Mouse (Mus musculus): ENCODE data around the gene Scn3a. TPM values are rescaled to one million over a fixed set of nuclear protein-coding genes. Genes with fewer than 3 reads are reported as not detected.

Scn3a gene
- total and polyA plus RNA-seq, 3 experiments = not detected

DNA sequence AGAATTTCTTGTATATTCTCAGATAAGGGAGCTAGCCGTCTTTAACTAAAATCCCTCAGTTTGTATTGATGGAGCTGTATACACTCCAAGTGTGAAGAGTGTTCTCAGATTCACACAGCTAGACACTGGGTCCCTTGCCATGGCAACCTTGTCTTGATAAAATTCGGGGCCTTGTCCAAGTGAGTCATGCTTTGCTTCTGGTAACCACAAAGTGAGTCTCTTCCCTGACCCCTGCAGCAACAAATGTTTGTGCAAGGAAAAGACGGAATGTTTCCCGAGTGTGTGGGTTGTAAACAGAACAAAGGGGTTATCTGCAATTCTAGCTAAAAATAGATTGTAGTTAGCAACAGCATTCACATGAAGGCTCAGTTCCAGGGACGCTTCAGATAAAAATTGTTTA, 125.9 kb downstream of the Scn3a start:
- Histone ChIP-seq H3K79me2 (ENCODE audit: control insufficient read depth, insufficient read depth, low read length, poor library complexity) (no peaks in the 10 kb centered on the region), H3K27ac (ENCODE audit: control insufficient read depth, low read depth, low read length) (no peak overlapping the region), H3K9ac (ENCODE audit: control insufficient read depth, low read depth, low read length, poor library complexity, severe bottlenecking) (no peak overlapping the region), H3K27me3 (ENCODE audit: control insufficient read depth in 1 of 2, insufficient read depth in 2 of 2, low read length in 2 of 2) (no peaks in the 10 kb centered on the region), H3K4me3 (ENCODE audit: control insufficient read depth in 1 of 2, insufficient read depth in 1 of 2, low read depth in 2 of 2, low read length in 2 of 2) (no peak overlapping the region), H3K9me3 (replicated peaks; ENCODE audit: insufficient read depth, low read length) (no peaks in the 10 kb centered on the region), H3K36me3 (ENCODE audit: control insufficient read depth in 1 of 2, insufficient read depth in 2 of 2, low read length in 2 of 2) (no peaks in the 10 kb centered on the region), H3K4me1 (ENCODE audit: control insufficient read depth in 1 of 2, insufficient read depth in 2 of 2, low read length in 2 of 2) (no peaks in the 10 kb centered on the region)
- TF ChIP-seq MYC (IDR thresholded peaks at IDR 0.05; ENCODE audit: low read depth, low read length) (no peak), UBTF (IDR thresholded peaks at IDR 0.05; ENCODE audit: borderline replicate concordance, insufficient read depth, low read depth, low read length) (no peak), RAD21 (IDR thresholded peaks at IDR 0.05; ENCODE audit: low read depth, low read length) (no peak), SMC3 (IDR thresholded peaks at IDR 0.05; ENCODE audit: low read depth, low read length) (no peak), NELFE (IDR thresholded peaks at IDR 0.05; ENCODE audit: low read depth, low read length) (no peak), ZNF384 (IDR thresholded peaks at IDR 0.05; ENCODE audit: low read depth, low read length) (no peak), USF2 (IDR thresholded peaks at IDR 0.05; ENCODE audit: borderline replicate concordance in 1 of 2, insufficient read depth in 1 of 2, low read depth in 1 of 2, low read length in 2 of 2) (no peak), KAT2A (conservative IDR thresholded peaks at IDR 0.05; ENCODE audit: low read depth, low read length) (no peak), SIN3A (IDR thresholded peaks at IDR 0.05; ENCODE audit: low read length) (no peak), ZC3H11A (IDR thresholded peaks at IDR 0.05; ENCODE audit: low read depth, low read length) (no peak), BHLHE40 (IDR thresholded peaks at IDR 0.05; ENCODE audit: borderline replicate concordance, low read depth, low read length) (no peak), MAFK (IDR thresholded peaks at IDR 0.05; ENCODE audit: borderline replicate concordance, low read depth, low read length) (no peak), ETS1 (IDR thresholded peaks at IDR 0.05; ENCODE audit: low read depth, low read length) (no peak)
- no peak for DNase-seq (ENCODE audit: low read depth, low spot score)

DNA sequence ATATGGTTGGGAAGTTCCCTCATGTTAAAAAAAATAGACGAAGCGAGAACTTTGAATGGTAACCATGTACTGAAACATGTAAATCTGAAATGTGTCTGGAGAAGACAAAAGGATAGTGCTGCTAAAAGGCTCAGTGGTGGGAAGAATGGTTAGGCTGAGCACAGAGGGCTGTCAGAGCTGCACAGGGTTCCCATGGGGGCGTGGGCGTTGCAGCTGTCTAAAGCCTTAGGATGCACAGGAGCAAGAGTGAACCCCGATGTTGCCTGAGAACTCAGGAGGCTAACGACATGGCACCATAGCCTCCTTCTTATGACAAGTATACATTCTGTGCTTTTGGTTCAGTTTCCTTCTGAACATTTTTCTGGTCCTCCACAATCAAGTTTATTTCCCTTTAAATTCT, 126.3 kb downstream of the Scn3a start:
- no peaks in the 10 kb centered on the region for H3K9me3 ChIP-seq (replicated peaks; ENCODE audit: insufficient read depth, low read length)
- no peak for DNase-seq (ENCODE audit: low read depth, low spot score)
- no peak for TF ChIP-seq SMC3 (IDR thresholded peaks at IDR 0.05; ENCODE audit: low read depth, low read length)
- TF ChIP-seq MEF2A (IDR thresholded peaks at IDR 0.05; ENCODE audit: extremely low read depth, insufficient replicate concordance, low read depth, low read length, poor library complexity, severe bottlenecking) = no peak
- TF ChIP-seq POLR2AphosphoS5 (IDR thresholded peaks at IDR 0.05; ENCODE audit: borderline replicate concordance, low read depth, low read length) = no peak
- no peak for TF ChIP-seq ZNF384 (IDR thresholded peaks at IDR 0.05; ENCODE audit: low read depth, low read length)
- no peak for TF ChIP-seq USF1 (IDR thresholded peaks at IDR 0.05; ENCODE audit: low read depth, low read length)
- no peak for TF ChIP-seq KAT2A (conservative IDR thresholded peaks at IDR 0.05; ENCODE audit: low read depth, low read length)
- TF ChIP-seq SIN3A (IDR thresholded peaks at IDR 0.05; ENCODE audit: low read length) = no peak
- TF ChIP-seq GATA1 (IDR thresholded peaks at IDR 0.05; ENCODE audit: low read depth, low read length) = no peak
- TF ChIP-seq TCF12 (IDR thresholded peaks at IDR 0.05; ENCODE audit: low read depth, low read length) = no peak
- no peak for TF ChIP-seq TAL1 (IDR thresholded peaks at IDR 0.05; ENCODE audit: low read length)
- TF ChIP-seq NRF1 (IDR thresholded peaks at IDR 0.05; ENCODE audit: insufficient read depth, low read depth, low read length, poor library complexity, severe bottlenecking) = no peak
- no peak for TF ChIP-seq MAZ (IDR thresholded peaks at IDR 0.05; ENCODE audit: low read depth, low read length)
- TF ChIP-seq MXI1 (IDR thresholded peaks at IDR 0.05; ENCODE audit: low read depth, low read length) = no peak
- no peak for TF ChIP-seq ZMIZ1 (IDR thresholded peaks at IDR 0.05; ENCODE audit: low read depth, low read length)
- TF ChIP-seq JUND (IDR thresholded peaks at IDR 0.05; ENCODE audit: low read depth, low read length) = no peak
- H3K4me3 ChIP-seq (ENCODE audit: control insufficient read depth in 1 of 2, insufficient read depth in 1 of 2, low read depth in 2 of 2, low read length in 2 of 2) = no peak overlapping the region
- no peak overlapping the region for H3K27ac ChIP-seq (ENCODE audit: control insufficient read depth, low read depth, low read length)
- no peaks in the 10 kb centered on the region for H3K4me1 ChIP-seq (ENCODE audit: control insufficient read depth in 1 of 2, insufficient read depth in 2 of 2, low read length in 2 of 2)
- H3K27me3 ChIP-seq (ENCODE audit: control insufficient read depth in 1 of 2, insufficient read depth in 2 of 2, low read length in 2 of 2) = no peaks in the 10 kb centered on the region
- H3K36me3 ChIP-seq (ENCODE audit: control insufficient read depth in 1 of 2, insufficient read depth in 2 of 2, low read length in 2 of 2) = no peaks in the 10 kb centered on the region
- no peaks in the 10 kb centered on the region for H3K79me2 ChIP-seq (ENCODE audit: control insufficient read depth, insufficient read depth, low read length, poor library complexity)
- H3K9ac ChIP-seq (ENCODE audit: control insufficient read depth, low read depth, low read length, poor library complexity, severe bottlenecking) = no peak overlapping the region
